Mouse (Mus musculus): ENCODE measurements around the gene Ccdc175.

The Ccdc175 gene

GRCm38 (mm10) chr12:72102776-72103175 lies 82.1 kb downstream of the Ccdc175 start:
- DNase-seq (ENCODE audit: low spot score) = no peak

DNA sequence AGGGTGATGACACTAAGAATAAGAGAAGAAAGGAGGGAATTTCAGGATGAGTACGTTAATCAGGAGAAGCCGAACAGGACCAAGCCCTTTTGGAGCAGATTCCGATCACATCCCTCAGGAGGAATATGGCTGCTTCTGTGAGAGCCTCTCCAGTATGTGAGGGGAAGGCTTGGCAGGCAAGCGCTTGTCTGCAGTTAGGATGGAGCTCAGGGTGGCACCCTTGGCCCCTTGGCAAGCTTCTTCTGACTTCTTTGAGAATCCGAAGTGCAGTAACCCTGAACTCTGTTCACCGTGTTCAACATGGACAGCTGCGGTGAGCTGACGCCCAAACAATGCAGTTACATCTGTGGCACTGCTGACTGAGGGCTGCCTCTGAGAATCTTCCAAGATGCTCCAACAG lies 87.9 kb downstream of the Ccdc175 start:
- no peak for DNase-seq (ENCODE audit: low spot score)

GRCm38 (mm10) chr12:72089802-72090201 lies 95.0 kb downstream of the Ccdc175 start:
- DNase-seq (ENCODE audit: low spot score) = no peak

DNA sequence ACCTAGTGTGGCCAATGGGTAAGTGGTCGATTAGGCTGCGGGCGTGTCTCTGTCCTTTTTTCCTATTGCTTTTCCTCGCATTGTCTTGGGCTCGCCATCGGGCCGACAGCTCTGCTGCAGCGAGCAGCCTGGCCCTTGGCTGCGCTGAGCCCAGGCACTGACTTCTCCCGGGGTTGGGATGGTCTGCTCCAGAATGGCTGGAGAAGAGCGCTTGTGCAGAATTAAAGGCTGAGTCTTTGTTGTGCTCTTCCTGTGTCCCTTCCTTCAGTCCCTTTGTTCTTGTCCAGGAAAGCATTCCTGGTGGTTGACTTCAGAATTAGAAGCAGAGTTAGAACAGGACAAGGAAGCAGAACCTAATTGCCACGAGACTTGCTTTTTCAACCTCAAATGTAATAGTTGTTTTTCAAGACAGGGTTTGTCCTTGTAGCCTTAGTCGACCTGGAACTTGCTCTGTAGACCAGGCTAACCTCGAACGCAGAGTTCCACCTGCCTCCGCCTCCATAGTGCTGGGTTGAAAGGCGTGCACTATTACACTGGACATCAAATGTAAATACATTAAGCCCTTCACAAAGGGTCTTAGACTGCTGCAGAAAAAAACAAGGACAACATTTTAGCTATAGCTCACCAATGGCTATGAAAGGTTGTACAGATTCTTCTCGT lies 98.5 kb downstream of the Ccdc175 start:
- no peak for DNase-seq (ENCODE audit: low spot score)

DNA sequence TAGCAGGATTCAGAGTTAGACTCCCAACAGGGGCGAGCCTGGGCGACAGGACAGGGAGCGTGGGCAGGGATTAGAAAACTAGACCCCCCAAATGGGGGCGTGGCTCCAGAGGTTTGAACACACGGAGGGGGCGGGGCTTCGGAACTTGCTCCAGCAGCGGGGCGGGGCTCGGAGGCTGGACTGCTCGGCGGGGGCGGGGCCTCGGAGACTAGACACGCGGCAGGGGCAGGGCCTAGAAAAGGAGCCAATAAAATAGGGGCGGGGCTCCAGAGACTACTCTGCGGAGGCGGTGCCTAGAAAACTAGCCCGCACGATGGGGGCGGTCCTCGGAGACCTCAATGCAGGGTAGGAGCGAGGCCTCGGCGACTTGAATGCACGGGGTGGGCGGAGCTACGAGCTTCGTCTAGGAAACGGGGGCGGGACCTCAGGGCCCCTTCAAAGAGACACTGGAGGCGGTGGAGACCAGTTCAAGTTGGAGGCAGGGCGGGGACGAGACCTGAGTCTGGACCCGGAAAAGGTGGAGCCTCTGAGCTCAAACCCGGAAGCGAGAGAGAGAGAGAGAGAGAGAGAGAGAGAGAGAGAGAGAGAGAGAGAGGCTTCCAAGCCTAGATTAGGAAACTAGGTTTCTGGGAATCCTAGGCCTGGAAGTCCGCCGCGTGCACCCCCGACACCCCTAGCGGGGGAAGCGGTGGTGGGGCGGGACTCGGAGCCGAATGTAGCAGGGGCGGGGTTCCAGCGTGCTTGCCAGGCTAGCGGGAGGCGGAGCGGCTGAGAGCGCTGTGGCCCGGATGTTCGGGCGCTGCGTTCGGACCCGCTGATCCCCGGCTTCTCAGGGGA lies 99.3 kb downstream of the Ccdc175 start, which contains the start of the genes L3hypdh and Jkamp:
Gene L3hypdh (minus strand): TSS at position 111 of the 837 bp plus-strand sequence.
Gene Jkamp (plus strand): TSS at position 261 of the 837 bp plus-strand sequence.
- peak; percentile 100 for DNase-seq (ENCODE audit: low spot score)

GRCm38 (mm10) chr12:72085024-72085328 lies 99.9 kb downstream of the Ccdc175 start:
- no peak for DNase-seq (ENCODE audit: low spot score)

GRCm38 (mm10) chr12:72084261-72085023 lies 100.4 kb downstream of the Ccdc175 start:
- no peak for DNase-seq (ENCODE audit: low spot score)

DNA sequence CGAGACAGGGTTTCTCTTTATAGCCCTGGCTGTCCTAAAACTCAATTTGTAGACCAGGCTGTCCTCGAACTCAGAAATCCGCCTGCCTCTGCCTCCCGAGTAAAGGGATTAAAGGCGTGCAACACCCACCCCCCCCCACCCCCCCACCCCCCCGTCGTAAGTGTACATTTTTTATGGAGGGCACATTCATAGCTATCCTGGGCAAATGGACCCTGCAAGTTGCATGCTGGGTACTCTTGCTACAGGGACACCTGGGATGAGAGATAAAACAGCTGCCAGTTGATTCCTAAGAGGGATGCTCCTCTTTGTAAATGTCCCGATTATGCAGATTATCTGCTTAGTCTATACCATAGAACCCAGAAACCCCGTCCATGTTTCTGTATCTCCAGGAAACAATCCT lies 101.6 kb downstream of the Ccdc175 start:
- DNase-seq (ENCODE audit: low spot score) = no peak

GRCm38 (mm10) chr12:72082370-72082769 lies 102.5 kb downstream of the Ccdc175 start:
- DNase-seq (ENCODE audit: low spot score) = no peak

- DNase-seq (ENCODE audit: low spot score) = no peak
These were observed 102.9 kb downstream of the Ccdc175 start for GRCm38 (mm10) chr12:72081961-72082360.

- no peak for DNase-seq (ENCODE audit: low spot score)
These were observed 106.6 kb downstream of the Ccdc175 start for GRCm38 (mm10) chr12:72078248-72078647.

GRCm38 (mm10) chr12:72070327-72071269 lies 114.2 kb downstream of the Ccdc175 start, which contains the start of gene Gpr135:
Gene Gpr135 (minus strand): TSS chr12:72071125.
- DNase-seq (ENCODE audit: low spot score) = peak; percentile 74

GRCm38 (mm10) chr12:72069626-72070326 lies 115.1 kb downstream of the Ccdc175 start:
- no peak for DNase-seq (ENCODE audit: low spot score)

- no peak for DNase-seq (ENCODE audit: low spot score)
These were observed 127.0 kb downstream of the Ccdc175 start for GRCm38 (mm10) chr12:72057780-72058179.

DNA sequence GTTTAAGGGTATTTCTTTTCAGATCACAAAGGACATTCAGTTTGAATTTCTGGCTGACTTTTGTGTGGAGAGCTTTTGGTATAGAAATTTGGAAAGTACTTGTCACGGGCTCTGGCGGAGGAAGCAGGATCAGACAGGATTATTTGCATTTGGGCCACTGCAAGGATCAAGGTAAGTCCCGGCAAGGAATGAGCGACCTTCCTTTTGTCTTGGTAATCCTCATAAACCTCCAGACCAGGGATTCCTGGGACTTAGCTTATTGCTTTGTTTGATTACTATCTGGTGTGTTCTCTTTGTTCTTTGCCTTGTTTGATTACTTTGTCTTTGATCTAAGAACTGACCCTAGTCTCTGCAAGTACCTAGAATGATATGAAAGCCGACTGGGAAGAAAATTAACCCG lies 131.0 kb downstream of the Ccdc175 start:
- DNase-seq (ENCODE audit: low spot score) = no peak

DNA sequence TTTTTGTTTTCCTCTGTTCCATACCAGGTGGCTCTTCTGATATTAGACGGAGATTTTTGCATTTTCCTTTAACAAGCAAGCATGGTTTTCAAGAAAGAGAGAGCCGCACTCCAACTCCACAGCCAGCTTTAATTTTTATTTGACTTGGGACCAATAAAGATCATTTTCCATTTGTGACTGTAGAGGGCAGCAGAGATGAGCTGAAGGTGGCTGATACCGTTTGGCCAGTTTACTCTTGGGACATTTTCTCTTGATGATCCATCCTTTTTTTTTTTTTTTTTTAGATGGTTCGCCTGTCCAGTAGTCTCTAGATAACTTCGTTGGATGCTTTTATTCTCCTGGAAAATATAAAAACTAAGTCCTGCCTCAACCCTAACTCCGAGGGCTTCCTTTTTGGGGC lies 131.5 kb downstream of the Ccdc175 start:
- DNase-seq (ENCODE audit: low spot score) = no peak

DNA sequence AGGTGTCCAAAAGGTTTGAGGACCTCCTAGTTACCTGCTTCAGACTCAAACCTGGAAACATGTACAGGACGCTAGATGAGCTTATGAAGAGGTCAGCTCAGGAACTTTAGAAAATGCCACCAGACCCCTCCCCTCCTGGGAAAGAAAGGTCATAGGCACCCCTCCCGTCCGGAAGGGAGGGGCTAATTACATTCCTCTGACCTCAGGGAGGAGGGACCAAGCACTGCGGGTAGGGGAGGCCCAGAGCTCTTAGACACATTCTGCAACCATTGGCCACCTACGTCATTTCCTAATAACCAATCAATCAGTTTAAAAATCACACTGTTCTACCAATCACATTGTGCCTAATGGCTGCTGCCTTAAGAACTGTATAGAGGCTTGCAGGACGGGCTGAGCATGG lies 132.3 kb downstream of the Ccdc175 start:
- no peak for DNase-seq (ENCODE audit: low spot score)
